In genomic region chr6:120324295-120324927, GRCm38 (mm10) we compare ENCODE assay signal across 8 mouse cellular contexts.
DNase-seq lines count a peak whose midpoint lies in the region.

No protein-coding gene starts in this region.

- DNase-seq in CD4-positive, CD25-positive, alpha-beta regulatory T cell, adult 2 months (ENCODE audit: low read depth, low spot score) = peak; percentile 91
- DNase-seq in MN1 (ENCODE audit: low spot score) = peak; percentile 82
- DNase-seq in cerebellum, adult 9-10 months = peak; percentile 71
- peak; percentile 7 to 47 for DNase-seq in frontal cortex, postnatal 14 days (ENCODE audit: low spot score in 2 of 2)
- DNase-seq in kidney, postnatal 14 days = peak; percentile 84
- DNase-seq in lung, adult 18-20 months = peak; percentile 37 to 59
- peak; percentile 78 for DNase-seq in right cerebral cortex, adult 18-20 months
- DNase-seq in urinary bladder, postnatal 36 days (ENCODE audit: low spot score in 2 of 2) = peak; percentile 36 to 37

Comparison
In these comparisons a context has a peak if more than half of its experiments do, and no peak if none do; other contexts are left out.
1. Peak in every context shown above with its lines: DNase-seq.
2. DNase-seq: peak in every context shown above with its lines; median percentile 91 in CD4-positive, CD25-positive, alpha-beta regulatory T cell, adult 2 months; 84 in kidney, postnatal 14 days; 82 in MN1; 78 in right cerebral cortex, adult 18-20 months; 71 in cerebellum, adult 9-10 months; 48 in lung, adult 18-20 months; 36 in urinary bladder, postnatal 36 days; 27 in frontal cortex, postnatal 14 days.